Mouse (Mus musculus) adrenal gland, postnatal 25 days (tissue): ENCODE results near the gene Olfr1396. TPM values are rescaled to one million over a fixed set of nuclear protein-coding genes. Genes with fewer than 3 reads are reported as not detected.

ENCODE experiments used
- DNase-seq: peaks from one replicate; pipeline ENCODE4 v3.0.0; 2021; ENCODE audit warnings: mixed read lengths
- long read RNA-seq: library from polyadenylated mRNA; stranded (forward); transcript quantifications from one replicate; pipeline ENCODE4 v2.0.0, GENCODE M21; 2021
- total RNA-seq: library from RNA; stranded (reverse); gene quantifications from 2 replicates; pipeline ENCODE4 v1.2.3, GENCODE M21; 2021

Gene Olfr1396
- total RNA-seq, result 0.58 and 0.86 TPM in 2 replicates
- long read RNA-seq, result 0 reads

GRCm38 (mm10) chr11:49114774-49115173, at the start of gene Olfr1396:
Gene Olfr1396, minus strand, starts transcription at chr11:49114874.
- DNase-seq, result no peak

- DNase-seq, result no peak
Observed at GRCm38 (mm10) chr11:49156821-49157814, 42.4 kb upstream of the Olfr1396 start.

GRCm38 (mm10) chr11:49154077-49154476, 39.4 kb upstream of the Olfr1396 start, which contains the start of gene Olfr1394:
Gene Olfr1394, plus strand, starts transcription at chr11:49154377.
- DNase-seq, result no peak

- no peak for DNase-seq
Observed at GRCm38 (mm10) chr11:49141974-49142373, 27.3 kb upstream of the Olfr1396 start, which contains the start of gene Olfr1395. Gene Olfr1395, plus strand, starts transcription at chr11:49142274.

GRCm38 (mm10) chr11:49124169-49124568, 9.5 kb upstream of the Olfr1396 start:
- DNase-seq, result no peak

GRCm38 (mm10) chr11:49119635-49120034, 5.0 kb upstream of the Olfr1396 start:
- no peak for DNase-seq

- no peak for DNase-seq
Observed at GRCm38 (mm10) chr11:49114158-49114557, 516 bp downstream of the Olfr1396 start.

- DNase-seq, result no peak
Observed at GRCm38 (mm10) chr11:49112624-49113219, 2.0 kb downstream of the Olfr1396 start.

GRCm38 (mm10) chr11:49111000-49111399, 3.7 kb downstream of the Olfr1396 start:
- DNase-seq, result no peak

GRCm38 (mm10) chr11:49108833-49109232, 5.8 kb downstream of the Olfr1396 start:
- peak; percentile 27 for DNase-seq

- DNase-seq, result no peak
Observed at GRCm38 (mm10) chr11:49107650-49108537, 6.8 kb downstream of the Olfr1396 start.

GRCm38 (mm10) chr11:49105752-49106151, 8.9 kb downstream of the Olfr1396 start:
- DNase-seq, result no peak

GRCm38 (mm10) chr11:49103047-49103693, 11.5 kb downstream of the Olfr1396 start:
- DNase-seq, result peak; percentile 91

GRCm38 (mm10) chr11:49101500-49101899, 13.2 kb downstream of the Olfr1396 start:
- no peak for DNase-seq

- DNase-seq, result no peak
Observed at GRCm38 (mm10) chr11:49100409-49100808, 14.3 kb downstream of the Olfr1396 start.

- DNase-seq, result no peak
Observed at GRCm38 (mm10) chr11:49095367-49095766, 19.3 kb downstream of the Olfr1396 start.

- no peak for DNase-seq
Observed at GRCm38 (mm10) chr11:49093861-49094660, 20.6 kb downstream of the Olfr1396 start.

- no peak for DNase-seq
Observed at GRCm38 (mm10) chr11:49092786-49093185, 21.9 kb downstream of the Olfr1396 start.

- DNase-seq, result no peak
Observed at GRCm38 (mm10) chr11:49092053-49092586, 22.6 kb downstream of the Olfr1396 start.

GRCm38 (mm10) chr11:49091171-49091570, 23.5 kb downstream of the Olfr1396 start:
- DNase-seq, result no peak
